Mouse (Mus musculus): Measurements from ENCODE around the gene Txndc12. TPM values are rescaled to one million over a fixed set of nuclear protein-coding genes. Genes with fewer than 3 reads are reported as not detected.

Txndc12 gene
- polyA plus RNA-seq, 1 experiment, result 24.0 TPM

DNA sequence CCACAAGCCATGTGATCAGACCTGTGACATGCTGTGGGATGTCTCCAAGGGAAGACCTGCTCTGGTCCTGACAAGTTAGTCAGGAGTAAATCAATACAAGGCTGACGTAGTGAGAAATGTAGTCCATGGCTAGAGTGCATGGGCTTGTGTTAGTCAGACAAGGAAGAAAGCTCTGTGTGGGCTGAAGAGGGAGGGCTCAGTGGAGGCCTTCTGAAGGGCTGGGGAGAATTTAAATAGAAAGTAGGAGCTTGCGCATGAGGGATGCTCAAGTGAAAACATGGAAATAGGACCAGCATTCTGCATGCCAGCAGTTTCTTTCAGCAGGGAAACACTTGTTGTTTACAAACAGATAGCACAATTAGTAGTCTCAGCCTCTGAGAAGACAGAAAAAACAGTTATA lies 30.9 kb upstream of the Txndc12 start:
- Histone ChIP-seq H3K4me3 (ENCODE audit: control insufficient read depth, low read depth, low read length) (no peak overlapping the region), H3K4me1 (ENCODE audit: control insufficient read depth, insufficient read depth, low read length) (peaks cover 10% of the 10 kb centered on the region), H3K27me3 (ENCODE audit: control insufficient read depth, insufficient read depth, low read length) (no peaks in the 10 kb centered on the region), H3K36me3 (ENCODE audit: control insufficient read depth, insufficient read depth, low read length) (no peaks in the 10 kb centered on the region), H3K27ac (ENCODE audit: control insufficient read depth, insufficient read depth, low read depth, low read length) (no peak overlapping the region)
- no peak for TF ChIP-seq CTCF (IDR thresholded peaks at IDR 0.05; ENCODE audit: control insufficient read depth, insufficient read depth, insufficient replicate concordance, low read depth, low read length)
- TF ChIP-seq POLR2A (IDR thresholded peaks at IDR 0.05; ENCODE audit: control insufficient read depth, low read depth, low read length), result no peak

DNA sequence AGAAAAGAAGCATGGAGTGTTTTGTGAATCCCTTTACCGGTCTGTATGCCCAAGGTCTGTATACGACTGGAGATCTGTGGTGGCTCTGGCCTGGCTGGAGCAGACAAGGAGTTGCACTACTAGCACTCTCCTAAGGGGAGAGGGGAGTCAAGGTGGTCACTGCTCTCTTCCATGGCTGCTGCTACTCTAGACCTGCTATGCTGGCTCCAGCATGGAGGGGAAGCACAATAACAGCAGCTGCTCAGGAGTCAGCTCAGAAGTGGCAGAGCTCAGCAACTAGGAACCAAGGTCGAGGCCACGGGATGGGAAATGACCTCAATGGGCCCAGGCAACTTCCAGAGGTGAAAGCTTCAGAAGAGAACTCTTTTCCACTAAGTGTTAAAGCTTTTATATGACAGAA lies 23.3 kb upstream of the Txndc12 start:
- H3K4me1 ChIP-seq (ENCODE audit: control insufficient read depth, insufficient read depth, low read length), result no peaks in the 10 kb centered on the region
- TF ChIP-seq CTCF (IDR thresholded peaks at IDR 0.05; ENCODE audit: control insufficient read depth, insufficient read depth, insufficient replicate concordance, low read depth, low read length) (no peak), POLR2A (IDR thresholded peaks at IDR 0.05; ENCODE audit: control insufficient read depth, low read depth, low read length) (no peak)

DNA sequence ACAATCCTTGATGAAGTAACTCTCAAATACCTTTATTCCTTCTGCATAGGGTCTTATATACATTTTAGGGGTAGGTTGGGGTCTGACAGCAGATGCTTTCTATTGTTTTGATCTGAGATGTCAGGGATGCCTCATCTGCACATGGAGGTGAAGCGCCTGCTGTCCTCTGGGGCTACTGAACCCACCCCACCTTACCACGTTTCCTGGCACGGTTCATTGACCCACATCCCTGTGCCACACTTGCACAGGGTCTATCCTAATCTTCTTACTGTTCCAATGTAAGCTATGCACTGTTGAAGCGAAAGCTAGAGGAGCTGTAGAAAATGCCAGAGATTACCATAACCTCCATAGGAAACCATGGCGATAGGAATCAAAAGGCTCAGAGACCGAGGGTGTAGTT lies 22.9 kb upstream of the Txndc12 start:
- H3K27ac ChIP-seq (ENCODE audit: control insufficient read depth, insufficient read depth, low read depth, low read length), result no peak overlapping the region
- H3K27me3 ChIP-seq (ENCODE audit: control insufficient read depth, insufficient read depth, low read length), result no peaks in the 10 kb centered on the region
- peaks cover 1% of the 10 kb centered on the region; the same call in 1 of the 2 replicates for H3K36me3 ChIP-seq (ENCODE audit: control insufficient read depth, insufficient read depth, low read length)
- no peak overlapping the region for H3K4me3 ChIP-seq (ENCODE audit: control insufficient read depth, low read depth, low read length)
- H3K4me1 ChIP-seq (ENCODE audit: control insufficient read depth, insufficient read depth, low read length), result no peaks in the 10 kb centered on the region
- TF ChIP-seq CTCF (IDR thresholded peaks at IDR 0.05; ENCODE audit: control insufficient read depth, insufficient read depth, insufficient replicate concordance, low read depth, low read length) (no peak), POLR2A (IDR thresholded peaks at IDR 0.05; ENCODE audit: control insufficient read depth, low read depth, low read length) (no peak)

More for the DNA sequence above, 23.3 kb upstream of the Txndc12 start:
- no peak overlapping the region for H3K27ac ChIP-seq (ENCODE audit: control insufficient read depth, insufficient read depth, low read depth, low read length)
- no peaks in the 10 kb centered on the region for H3K27me3 ChIP-seq (ENCODE audit: control insufficient read depth, insufficient read depth, low read length)
- no peak overlapping the region for H3K4me3 ChIP-seq (ENCODE audit: control insufficient read depth, low read depth, low read length)
- peaks cover 1% of the 10 kb centered on the region; the same call in 1 of the 2 replicates for H3K36me3 ChIP-seq (ENCODE audit: control insufficient read depth, insufficient read depth, low read length)

DNA sequence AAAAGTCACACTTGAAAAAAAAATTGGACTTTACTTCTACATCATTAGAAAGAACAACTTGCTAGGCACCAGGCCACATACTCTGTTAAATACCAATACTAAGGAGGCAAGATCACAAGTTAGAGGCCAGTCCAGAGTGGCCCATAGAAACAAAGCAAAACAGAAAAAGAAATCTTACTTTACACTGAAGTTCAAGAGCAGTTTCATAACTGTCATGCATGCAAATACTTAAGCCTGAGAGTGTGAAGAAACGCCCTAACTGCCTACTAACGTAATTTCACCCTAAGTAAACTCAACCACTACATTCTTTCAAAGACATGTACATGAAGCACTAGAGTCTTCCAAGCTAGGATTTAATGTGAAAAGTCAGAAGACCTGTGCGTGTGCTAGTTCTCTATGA lies 8.7 kb upstream of the Txndc12 start:
- Histone ChIP-seq H3K36me3 (ENCODE audit: control insufficient read depth, insufficient read depth, low read length) (peaks cover 3% of the 10 kb centered on the region; the same call in 1 of the 2 replicates), H3K27me3 (ENCODE audit: control insufficient read depth, insufficient read depth, low read length) (no peaks in the 10 kb centered on the region), H3K4me1 (ENCODE audit: control insufficient read depth, insufficient read depth, low read length) (no peaks in the 10 kb centered on the region), H3K27ac (ENCODE audit: control insufficient read depth, insufficient read depth, low read depth, low read length) (no peak overlapping the region), H3K4me3 (ENCODE audit: control insufficient read depth, low read depth, low read length) (no peak overlapping the region)
- TF ChIP-seq CTCF (IDR thresholded peaks at IDR 0.05; ENCODE audit: control insufficient read depth, insufficient read depth, insufficient replicate concordance, low read depth, low read length) (no peak), POLR2A (IDR thresholded peaks at IDR 0.05; ENCODE audit: control insufficient read depth, low read depth, low read length) (no peak)

DNA sequence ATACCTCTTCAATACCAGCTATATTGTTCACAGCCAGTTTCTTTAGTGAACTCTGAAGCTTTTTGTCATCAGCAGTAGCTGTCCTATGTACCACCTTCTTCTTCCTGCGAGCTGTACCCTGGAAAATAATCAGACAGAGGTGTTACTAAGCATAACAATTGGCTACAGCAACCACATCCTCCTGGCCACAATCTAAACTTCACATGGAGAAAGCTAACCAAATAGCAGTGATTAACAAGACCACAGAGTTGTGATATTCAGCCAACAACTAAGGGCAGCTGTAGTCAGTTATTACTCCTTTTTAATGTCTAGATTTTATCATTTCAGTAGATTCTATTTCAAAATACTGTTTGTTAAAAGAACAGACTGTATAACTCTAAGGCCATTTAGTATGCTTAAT lies 8.3 kb upstream of the Txndc12 start:
- H3K4me1 ChIP-seq (ENCODE audit: control insufficient read depth, insufficient read depth, low read length), result no peaks in the 10 kb centered on the region
- peaks cover 3% of the 10 kb centered on the region; the same call in 1 of the 2 replicates for H3K36me3 ChIP-seq (ENCODE audit: control insufficient read depth, insufficient read depth, low read length)
- no peak for TF ChIP-seq POLR2A (IDR thresholded peaks at IDR 0.05; ENCODE audit: control insufficient read depth, low read depth, low read length)
- TF ChIP-seq CTCF (IDR thresholded peaks at IDR 0.05; ENCODE audit: control insufficient read depth, insufficient read depth, insufficient replicate concordance, low read depth, low read length), result no peak
- no peak overlapping the region for H3K27ac ChIP-seq (ENCODE audit: control insufficient read depth, insufficient read depth, low read depth, low read length)
- no peak overlapping the region for H3K4me3 ChIP-seq (ENCODE audit: control insufficient read depth, low read depth, low read length)
- H3K27me3 ChIP-seq (ENCODE audit: control insufficient read depth, insufficient read depth, low read length), result no peaks in the 10 kb centered on the region

DNA sequence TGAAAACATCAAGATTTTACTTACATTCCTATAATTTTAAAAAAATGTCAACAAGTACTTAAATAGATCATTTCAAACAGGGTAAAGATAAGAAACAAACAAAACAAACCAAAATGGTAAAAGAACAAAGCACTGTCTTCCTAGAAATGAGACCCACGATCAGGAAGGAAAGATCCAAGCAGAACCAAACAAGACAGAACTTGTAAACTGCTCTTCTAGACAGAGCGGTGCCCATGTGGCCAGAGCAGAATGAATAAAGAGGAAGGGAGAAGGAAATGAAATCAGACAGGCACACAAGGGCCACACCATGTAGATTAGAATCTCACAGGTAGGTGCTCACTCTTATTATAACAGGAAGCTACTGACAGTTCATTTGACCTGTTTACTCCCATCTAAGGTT lies 7.8 kb upstream of the Txndc12 start:
- H3K36me3 ChIP-seq (ENCODE audit: control insufficient read depth, insufficient read depth, low read length), result peaks cover 3% of the 10 kb centered on the region; the same call in 1 of the 2 replicates
- no peak overlapping the region for H3K4me3 ChIP-seq (ENCODE audit: control insufficient read depth, low read depth, low read length)
- TF ChIP-seq CTCF (IDR thresholded peaks at IDR 0.05; ENCODE audit: control insufficient read depth, insufficient read depth, insufficient replicate concordance, low read depth, low read length), result no peak
- no peak for TF ChIP-seq POLR2A (IDR thresholded peaks at IDR 0.05; ENCODE audit: control insufficient read depth, low read depth, low read length)
- H3K27ac ChIP-seq (ENCODE audit: control insufficient read depth, insufficient read depth, low read depth, low read length), result no peak overlapping the region
- H3K27me3 ChIP-seq (ENCODE audit: control insufficient read depth, insufficient read depth, low read length), result no peaks in the 10 kb centered on the region
- H3K4me1 ChIP-seq (ENCODE audit: control insufficient read depth, insufficient read depth, low read length), result no peaks in the 10 kb centered on the region

DNA sequence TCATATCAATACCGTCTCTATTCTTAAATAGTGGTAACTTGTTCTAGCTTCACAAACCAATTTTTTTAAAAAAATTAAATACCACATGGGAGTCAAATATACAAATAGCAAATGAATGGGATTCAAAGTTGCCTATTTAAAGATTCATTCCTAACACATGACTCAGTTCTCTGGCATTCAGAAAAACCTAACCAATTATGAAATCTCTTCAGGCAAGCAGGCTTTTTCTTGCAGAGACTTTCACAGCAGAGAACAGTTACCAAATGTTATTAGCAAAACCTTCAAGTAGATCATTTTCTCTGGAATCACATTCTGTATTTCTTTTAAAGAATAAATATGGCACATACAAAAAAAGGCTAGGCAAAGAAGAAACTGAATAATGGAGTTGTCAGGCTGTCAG lies 3.7 kb upstream of the Txndc12 start:
- Histone ChIP-seq H3K27ac (ENCODE audit: control insufficient read depth, insufficient read depth, low read depth, low read length) (no peak overlapping the region), H3K4me1 (ENCODE audit: control insufficient read depth, insufficient read depth, low read length) (peaks cover 5% of the 10 kb centered on the region), H3K36me3 (ENCODE audit: control insufficient read depth, insufficient read depth, low read length) (no peaks in the 10 kb centered on the region; the same call in 1 of the 2 replicates), H3K4me3 (ENCODE audit: control insufficient read depth, low read depth, low read length) (no peak overlapping the region), H3K27me3 (ENCODE audit: control insufficient read depth, insufficient read depth, low read length) (no peaks in the 10 kb centered on the region)
- TF ChIP-seq CTCF (IDR thresholded peaks at IDR 0.05; ENCODE audit: control insufficient read depth, insufficient read depth, insufficient replicate concordance, low read depth, low read length) (no peak), POLR2A (IDR thresholded peaks at IDR 0.05; ENCODE audit: control insufficient read depth, low read depth, low read length) (no peak)

Data from testis, adult 2 months (tissue).